Mouse (Mus musculus) hindbrain, embryonic 13.5 days (tissue): ENCODE results near the gene Gm43552. TPM values are rescaled to one million over a fixed set of nuclear protein-coding genes. Genes with fewer than 3 reads are reported as not detected.
"Not testable (repeated sequence)": the region's sequence is repeated elsewhere in the genome, so short reads cannot be mapped to it uniquely, and the experiment has no call there.

Source experiments
- ATAC-seq: fragments of 200-750 bp; cut with Nextera tagmentation; 2 replicates; pipeline ENCODE4 v1.8.0; 2017; ENCODE audit warnings: moderate TSS enrichment; ENCODE audit not compliant: low FRiP score
- H3K27ac ChIP-seq: fragments of 300-500 bp; sonication (generic); 2 replicates; pipeline ENCODE4 v1.5.1; 2015; ENCODE audit warnings: inconsistent platforms, mild to moderate bottlenecking, moderate library complexity
- H3K27me3 ChIP-seq: fragments of 300-500 bp; sonication (generic); 2 replicates; pipeline ENCODE4 v1.6.1; 2015; ENCODE audit warnings: mild to moderate bottlenecking, inconsistent platforms
- H3K36me3 ChIP-seq: fragments of 300-500 bp; sonication (generic); 2 replicates; pipeline ENCODE4 v1.6.1; 2015; ENCODE audit warnings: mild to moderate bottlenecking, inconsistent platforms
- H3K4me1 ChIP-seq: fragments of 300-500 bp; sonication (generic); replicated peaks from 2 replicates; pipeline ENCODE4 v1.6.1; 2015; ENCODE audit warnings: inconsistent platforms
- H3K4me2 ChIP-seq: fragments of 300-500 bp; sonication (generic); 2 replicates; pipeline ENCODE4 v1.6.1; 2015; ENCODE audit warnings: inconsistent platforms, mild to moderate bottlenecking, moderate library complexity
- H3K4me3 ChIP-seq: fragments of 300-500 bp; sonication (generic); 2 replicates; pipeline ENCODE4 v1.5.1; 2015; ENCODE audit warnings: mild to moderate bottlenecking, inconsistent platforms
- H3K9ac ChIP-seq: fragments of 300-500 bp; sonication (generic); 2 replicates; pipeline ENCODE4 v1.6.1; 2015; ENCODE audit warnings: mild to moderate bottlenecking, inconsistent platforms
- H3K9me3 ChIP-seq: fragments of 300-500 bp; sonication (generic); 2 replicates; pipeline ENCODE4 v1.6.1; 2016; ENCODE audit warnings: inconsistent platforms
- WGBS: fragments of 180-500 bp; shearing (Covaris S2); methylation state at CpG from one replicate; pipeline ENCODE4 v1.1.7; 2015; 5-methylcytosine and 5-hydroxymethylcytosine counted together
- polyA plus RNA-seq: library from polyadenylated mRNA; unstranded; fragments of >200 nt; fragmentation: Nextera tagmentation; extraction: Ambion mirVana; gene quantifications from 2 replicates; pipeline ENCODE4 v1.2.1, GENCODE M21; 2015

Gm43552 gene
- polyA plus RNA-seq = 2.7 TPM in 1 of 2 replicates, not detected in the other

DNA sequence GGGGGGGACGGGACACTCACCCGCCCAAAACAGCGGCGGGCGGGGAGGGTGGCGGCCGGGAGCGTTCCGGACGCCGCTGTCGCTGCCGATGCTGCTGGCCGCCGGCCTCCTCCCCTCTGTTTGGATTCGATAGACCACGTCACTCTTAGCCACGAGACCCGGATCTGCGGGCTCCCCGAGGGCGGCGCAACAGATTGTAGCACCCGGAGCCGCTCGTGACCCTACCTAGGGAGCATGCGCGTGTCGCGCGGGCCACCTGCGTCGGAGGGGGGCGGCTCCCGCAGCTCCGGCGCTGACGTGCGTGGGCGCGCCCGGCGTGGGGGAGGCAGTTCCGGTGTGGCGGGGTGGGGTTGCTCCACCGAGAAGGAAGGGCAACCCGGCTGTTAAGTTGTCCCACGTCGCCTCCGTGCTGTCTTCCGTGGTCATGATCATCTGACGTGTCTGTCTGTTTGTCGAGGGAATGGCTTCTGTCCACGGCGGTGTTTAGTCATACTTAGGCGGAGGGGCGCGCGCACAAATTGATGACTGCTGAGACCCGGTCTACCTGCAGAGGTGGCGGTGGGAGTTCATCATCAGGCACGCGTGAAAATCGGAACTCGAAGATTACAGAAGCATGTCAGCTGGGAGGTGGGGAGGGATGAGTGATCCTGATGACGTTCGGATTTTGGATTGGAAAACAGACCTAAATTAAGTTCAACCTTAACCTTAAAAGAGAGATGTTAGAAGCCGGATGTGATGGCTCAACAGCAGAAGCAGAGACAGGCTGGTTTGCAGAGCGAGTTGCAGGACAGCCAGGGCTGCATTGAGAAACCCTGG lies at the start of gene Gm43552:
Gene Gm43552, minus strand, starts transcription at position 118 of the 816 bp plus-strand sequence.
- Histone ChIP-seq H3K9me3 (no peaks in the 10 kb centered on the region), H3K27ac (peak within 1 kb of the TSS; percentile 97), H3K4me2 (peak within 1 kb of the TSS; percentile 75), H3K4me1 (peaks cover 36% of the 10 kb centered on the region), H3K27me3 (no peaks in the 10 kb centered on the region), H3K9ac (peak within 1 kb of the TSS; percentile 96), H3K36me3 (no peaks in the 10 kb centered on the region; the same call in 1 of the 2 replicates), H3K4me3 (peak within 1 kb of the TSS; percentile 90)
- WGBS = 0% methylated on average over 62 of the region's 69 CpGs
- ATAC-seq = peak; percentile 97

DNA sequence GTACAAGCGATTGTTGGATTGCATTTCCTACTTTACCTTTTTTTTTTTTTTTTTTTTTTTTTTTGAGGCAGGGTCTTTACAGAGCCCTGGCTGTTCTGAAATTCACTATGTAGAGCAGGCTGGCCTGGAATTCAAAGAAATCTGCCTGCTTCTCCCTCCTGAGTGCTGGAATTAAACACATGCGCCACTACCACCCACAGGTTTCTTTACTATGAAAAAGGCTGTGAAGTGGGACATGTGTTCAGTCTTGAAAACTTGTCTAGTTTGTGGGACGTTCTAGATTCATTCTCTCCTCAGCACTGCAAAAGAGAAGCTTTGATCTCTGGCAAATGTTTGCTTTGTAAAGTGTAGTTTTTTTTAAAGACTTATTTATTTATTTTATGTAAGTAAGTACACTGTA lies 49.3 kb upstream of the Gm43552 start:
- no peak overlapping the region for H3K27ac ChIP-seq

DNA sequence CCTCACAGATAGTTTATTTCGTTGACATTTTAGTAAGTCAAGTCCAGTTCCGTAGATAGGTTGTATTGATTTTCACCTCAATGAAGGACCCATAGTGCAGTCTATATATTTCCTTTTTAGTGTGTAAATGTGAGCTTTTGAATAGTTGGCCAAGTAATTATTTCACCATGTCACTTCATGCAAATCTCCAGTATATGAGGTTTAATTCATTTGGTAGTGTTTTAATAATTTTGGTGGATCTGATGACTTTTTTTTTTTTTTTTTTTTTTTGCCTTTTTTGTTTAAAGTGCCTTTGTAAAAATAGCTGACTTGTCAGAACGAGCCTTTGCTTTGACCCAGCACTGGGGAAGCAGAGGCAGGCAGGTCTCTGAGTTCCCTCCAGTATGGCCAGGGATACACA lies 47.2 kb upstream of the Gm43552 start:
- 95% methylated on average over 3 of the region's 3 CpGs for WGBS
- Histone ChIP-seq H3K36me3 (no peaks in the 10 kb centered on the region), H3K27me3 (no peaks in the 10 kb centered on the region), H3K4me2 (no peak overlapping the region), H3K9ac (no peak overlapping the region), H3K4me3 (no peak overlapping the region), H3K9me3 (no peaks in the 10 kb centered on the region), H3K4me1 (peaks cover 27% of the 10 kb centered on the region), H3K27ac (no peak overlapping the region)
- ATAC-seq = no peak

More for the DNA sequence above, 49.3 kb upstream of the Gm43552 start:
- peaks cover 20% of the 10 kb centered on the region for H3K4me1 ChIP-seq
- no peaks in the 10 kb centered on the region for H3K27me3 ChIP-seq
- H3K4me3 ChIP-seq = no peak overlapping the region
- no peak overlapping the region for H3K4me2 ChIP-seq
- no peak overlapping the region for H3K9ac ChIP-seq
- no peaks in the 10 kb centered on the region for H3K9me3 ChIP-seq
- no peak for ATAC-seq
- 91% methylated on average over 3 of the region's 3 CpGs for WGBS
- no peaks in the 10 kb centered on the region for H3K36me3 ChIP-seq

GRCm38 (mm10) chr5:65538829-65539228 lies 46.2 kb upstream of the Gm43552 start:
- H3K9ac ChIP-seq = peak overlapping the region; percentile 55; the same call in 1 of the 2 replicates
- peaks cover 27% of the 10 kb centered on the region for H3K4me1 ChIP-seq
- no peaks in the 10 kb centered on the region for H3K36me3 ChIP-seq
- no peak overlapping the region for H3K27ac ChIP-seq
- ATAC-seq = no peak
- WGBS = 15% methylated on average over 4 of the region's 4 CpGs
- H3K27me3 ChIP-seq = no peaks in the 10 kb centered on the region
- H3K4me2 ChIP-seq = peak overlapping the region; percentile 55
- H3K9me3 ChIP-seq = no peaks in the 10 kb centered on the region
- H3K4me3 ChIP-seq = peak overlapping the region; percentile 28

DNA sequence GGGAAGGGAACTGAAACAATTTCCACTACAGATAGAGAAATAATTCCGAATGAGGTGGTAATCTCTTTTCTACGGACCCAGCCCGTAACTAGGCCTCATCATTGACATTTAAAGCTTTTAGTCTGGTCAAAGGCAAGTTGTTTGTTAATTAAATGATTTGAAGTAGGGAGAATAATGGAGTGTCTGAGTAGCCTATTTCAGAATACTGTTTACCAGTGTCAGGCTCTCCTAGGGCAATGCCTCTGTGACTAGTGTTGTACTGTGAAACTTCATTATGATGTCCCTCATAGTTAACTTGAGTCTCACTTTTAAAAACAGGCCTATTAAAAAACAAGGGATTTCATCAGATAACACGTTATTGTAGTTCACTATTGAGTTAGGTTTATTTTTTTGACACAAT lies 45.5 kb upstream of the Gm43552 start:
- Histone ChIP-seq H3K27ac (peak overlapping the region; percentile 99), H3K4me1 (peaks cover 24% of the 10 kb centered on the region), H3K4me3 (peak overlapping the region; percentile 89), H3K9ac (peak overlapping the region; percentile 96), H3K4me2 (peak overlapping the region; percentile 74), H3K9me3 (no peaks in the 10 kb centered on the region), H3K36me3 (no peaks in the 10 kb centered on the region), H3K27me3 (no peaks in the 10 kb centered on the region)
- no peak for ATAC-seq
- WGBS = 1% methylated on average over 4 of the region's 4 CpGs

DNA sequence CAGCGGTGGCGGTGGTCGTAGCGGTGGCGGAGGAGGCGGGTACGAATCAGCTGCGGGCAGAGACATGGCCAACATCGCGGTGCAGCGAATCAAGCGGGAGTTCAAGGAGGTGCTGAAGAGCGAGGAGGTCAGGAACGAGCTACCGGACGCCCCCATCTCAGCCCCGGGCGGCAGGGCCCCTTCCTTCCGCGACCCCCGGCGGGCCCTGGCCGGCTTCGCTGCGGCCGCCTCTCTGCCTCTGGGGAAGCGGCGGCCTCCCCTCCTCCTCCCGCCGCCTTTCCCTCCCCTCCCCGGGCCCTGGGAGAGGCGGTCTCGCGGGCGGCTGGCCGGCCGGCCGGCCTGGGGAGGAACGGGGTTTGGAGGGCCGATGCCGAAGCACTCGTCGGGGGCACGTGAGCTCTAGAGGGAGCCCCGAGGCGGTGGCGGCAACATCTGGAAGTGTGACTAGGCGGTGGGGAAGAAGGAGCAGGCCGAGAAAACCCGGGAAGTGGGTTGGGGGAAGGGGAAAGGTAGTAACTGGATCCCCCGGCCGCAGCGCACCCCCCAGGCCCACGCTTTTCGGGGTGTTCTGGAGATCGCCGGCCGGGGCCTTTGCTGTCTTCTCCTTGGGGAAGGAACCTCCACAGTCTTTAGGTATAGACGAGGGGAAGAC lies 44.9 kb upstream of the Gm43552 start:
- Histone ChIP-seq H3K27ac (peak overlapping the region; percentile 99), H3K9me3 (no peaks in the 10 kb centered on the region), H3K9ac (peak overlapping the region; percentile 96), H3K4me1 (peaks cover 24% of the 10 kb centered on the region), H3K4me2 (peak overlapping the region; percentile 74), H3K27me3 (no peaks in the 10 kb centered on the region), H3K36me3 (no peaks in the 10 kb centered on the region), H3K4me3 (peak overlapping the region; percentile 89)
- under 1% methylated on average over 47 of the region's 59 CpGs for WGBS
- ATAC-seq = peak; percentile 83

DNA sequence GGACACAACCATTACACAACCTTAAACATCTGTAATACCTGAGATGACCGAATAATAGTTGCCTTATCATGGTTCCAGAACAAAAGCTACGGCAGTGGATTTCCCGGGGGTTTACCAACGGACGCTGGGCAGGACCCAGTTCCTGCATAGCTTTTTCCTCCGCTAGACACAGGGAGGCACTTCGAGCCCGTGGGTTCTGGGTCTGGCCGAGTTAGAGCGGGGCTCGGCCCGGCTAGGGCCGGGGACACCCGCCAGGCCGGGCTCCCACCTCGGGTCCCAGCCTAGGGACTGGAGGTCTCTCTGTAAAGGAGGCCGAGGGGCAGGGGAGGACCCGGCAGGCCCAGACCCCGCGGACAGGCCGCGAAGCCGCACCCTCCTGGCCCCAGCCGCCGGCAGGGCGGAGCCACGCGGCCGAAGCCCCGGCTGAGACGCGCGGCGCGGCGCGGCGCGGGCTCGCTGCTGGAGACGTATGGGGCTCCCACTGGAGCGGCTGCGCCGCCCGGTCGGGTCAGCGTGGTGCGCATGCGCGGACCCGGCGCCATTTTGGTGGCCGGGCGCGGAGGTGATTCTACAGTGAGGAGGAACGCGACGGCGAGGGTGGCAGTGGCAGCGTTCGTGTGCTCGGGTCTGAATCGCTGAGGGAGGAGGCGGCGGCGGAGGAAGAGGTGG lies 44.3 kb upstream of the Gm43552 start, which contains the start of the genes Smim14 and Ube2k:
Gene Smim14, minus strand, starts transcription at position 434 of the 669 bp plus-strand sequence.
Gene Ube2k, plus strand, starts transcription at position 483 of the 669 bp plus-strand sequence.
- Histone ChIP-seq H3K27me3 (no peaks in the 10 kb centered on the region), H3K4me2 (peak within 1 kb of the TSS; percentile 74), H3K9ac (peak within 1 kb of the TSS; percentile 96), H3K9me3 (no peaks in the 10 kb centered on the region), H3K4me3 (peak within 1 kb of the TSS; percentile 89), H3K36me3 (no peaks in the 10 kb centered on the region), H3K4me1 (peaks cover 18% of the 10 kb centered on the region), H3K27ac (peak within 1 kb of the TSS; percentile 99)
- under 1% methylated on average over 66 of the region's 66 CpGs for WGBS
- ATAC-seq = peak; percentile 95

- not testable (repeated sequence) for H3K27me3 ChIP-seq, H3K36me3 ChIP-seq, H3K9me3 ChIP-seq, ATAC-seq
- Histone ChIP-seq H3K4me3 (peak overlapping the region; percentile 89), H3K9ac (peak overlapping the region; percentile 96), H3K4me1 (peaks cover 17% of the 10 kb centered on the region), H3K27ac (peak overlapping the region; percentile 99), H3K4me2 (peak overlapping the region; percentile 74)
- WGBS = 88% methylated on average over 10 of the region's 10 CpGs
Observed at GRCm38 (mm10) chr5:65536068-65536465, 43.4 kb upstream of the Gm43552 start.

- Histone ChIP-seq H3K27ac (no peak overlapping the region), H3K9ac (no peak overlapping the region), H3K9me3 (no peaks in the 10 kb centered on the region), H3K4me3 (no peak overlapping the region), H3K4me1 (peaks cover 17% of the 10 kb centered on the region), H3K4me2 (no peak overlapping the region), H3K27me3 (no peaks in the 10 kb centered on the region), H3K36me3 (no peaks in the 10 kb centered on the region)
- no peak for ATAC-seq
- 68% methylated on average over 5 of the region's 5 CpGs for WGBS
Observed at GRCm38 (mm10) chr5:65535457-65536067, 42.9 kb upstream of the Gm43552 start.

DNA sequence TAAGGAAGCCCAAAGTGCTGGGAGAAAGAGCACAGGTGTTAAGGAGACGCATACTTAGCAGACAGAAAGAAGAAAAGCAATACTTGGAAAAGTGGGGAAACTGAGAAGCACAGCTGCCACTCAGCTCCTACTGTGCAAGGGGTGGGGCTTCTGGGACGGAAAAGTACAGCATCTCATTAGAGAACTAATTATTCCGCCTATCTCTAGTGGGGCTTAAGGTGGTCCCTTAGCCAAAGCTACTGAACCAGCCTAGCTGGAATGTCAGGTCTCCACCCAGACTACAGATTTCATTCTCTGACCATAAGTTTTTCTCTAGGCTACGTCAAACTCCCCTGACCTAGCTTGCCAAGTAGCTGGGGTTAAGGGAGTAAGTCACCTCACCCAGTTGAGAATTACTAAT lies 41.9 kb upstream of the Gm43552 start:
- no peak overlapping the region for H3K4me3 ChIP-seq

GRCm38 (mm10) chr5:65531283-65531682 lies 38.6 kb upstream of the Gm43552 start:
- no peak overlapping the region for H3K9ac ChIP-seq
- no peaks in the 10 kb centered on the region for H3K9me3 ChIP-seq
- no peaks in the 10 kb centered on the region for H3K36me3 ChIP-seq
- H3K4me2 ChIP-seq = no peak overlapping the region
- 75% methylated on average over 3 of the region's 3 CpGs for WGBS
- H3K4me3 ChIP-seq = no peak overlapping the region
- H3K27me3 ChIP-seq = no peaks in the 10 kb centered on the region
- no peak for ATAC-seq
- peaks cover 3% of the 10 kb centered on the region for H3K4me1 ChIP-seq
- no peak overlapping the region for H3K27ac ChIP-seq

More for the DNA sequence above, 41.9 kb upstream of the Gm43552 start:
- ATAC-seq = no peak
- Histone ChIP-seq H3K4me1 (peaks cover 15% of the 10 kb centered on the region), H3K27me3 (no peaks in the 10 kb centered on the region), H3K9ac (no peak overlapping the region), H3K9me3 (no peaks in the 10 kb centered on the region), H3K36me3 (no peaks in the 10 kb centered on the region), H3K4me2 (no peak overlapping the region), H3K27ac (no peak overlapping the region)
- WGBS = 63% methylated on average over 4 of the region's 4 CpGs
